Mouse (Mus musculus) hindbrain, embryonic 11.5 days (tissue): ENCODE measurements around the gene Olfr700. TPM values are rescaled to one million over a fixed set of nuclear protein-coding genes. Genes with fewer than 3 reads are reported as not detected.

Experiments used
- ATAC-seq: fragments of 200-750 bp; cut with Nextera tagmentation; 2 replicates; pipeline ENCODE4 v1.8.0; 2017; ENCODE audit warnings: mild to moderate bottlenecking, moderate TSS enrichment, moderate library complexity; ENCODE audit not compliant: low FRiP score
- DNase-seq: peaks from one replicate; pipeline ENCODE4 v3.0.0-alpha.2; 2015; ENCODE audit warnings: low spot score
- H3K27ac ChIP-seq: fragments of 300-500 bp; sonication (generic); 2 replicates; pipeline ENCODE4 v1.5.1; 2014; ENCODE audit warnings: mild to moderate bottlenecking, low read depth, low read length
- H3K27me3 ChIP-seq: fragments of 300-500 bp; sonication (generic); 2 replicates; pipeline ENCODE4 v1.6.1; 2014; ENCODE audit warnings: mild to moderate bottlenecking, low read length, moderate library complexity, mixed read lengths; ENCODE audit not compliant: control insufficient read depth, insufficient read depth
- H3K36me3 ChIP-seq: fragments of 300-500 bp; sonication (generic); 2 replicates; pipeline ENCODE4 v1.6.1; 2014; ENCODE audit warnings: mild to moderate bottlenecking, low read length, moderate library complexity, mixed read lengths; ENCODE audit not compliant: control insufficient read depth, insufficient read depth
- H3K4me1 ChIP-seq: fragments of 300-500 bp; sonication (generic); replicated peaks from 2 replicates; pipeline ENCODE4 v1.6.1; 2014; ENCODE audit warnings: low read length, mixed read lengths; ENCODE audit not compliant: control insufficient read depth, insufficient read depth
- H3K4me2 ChIP-seq: fragments of 300-500 bp; sonication (generic); replicated peaks from 2 replicates; pipeline ENCODE4 v1.6.1; 2014; ENCODE audit warnings: mild to moderate bottlenecking, low read depth, low read length
- H3K4me3 ChIP-seq: fragments of 300-500 bp; sonication (generic); 2 replicates; pipeline ENCODE4 v1.5.1; 2014; ENCODE audit warnings: low read depth, low read length
- H3K9ac ChIP-seq: fragments of 300-500 bp; sonication (generic); 2 replicates; pipeline ENCODE4 v1.6.1; 2014; ENCODE audit warnings: low read depth, low read length
- H3K9me3 ChIP-seq: fragments of 300-500 bp; sonication (generic); 2 replicates; pipeline ENCODE4 v1.6.1; 2016; ENCODE audit warnings: low read length; ENCODE audit not compliant: control insufficient read depth
- WGBS: fragments of 180-500 bp; shearing (Covaris S2); extraction: QIAGEN DNeasy Blood & Tissue Kit; methylation state at CpG from one replicate; pipeline ENCODE4 v1.1.7; 2014; 5-methylcytosine and 5-hydroxymethylcytosine counted together
- polyA plus RNA-seq: library from polyadenylated mRNA; unstranded; fragments of >200 nt; fragmentation: Nextera tagmentation; extraction: Ambion mirVana; gene quantifications from 2 replicates; pipeline ENCODE4 v1.2.1, GENCODE M21; 2014

Olfr700 gene
- polyA plus RNA-seq, 1 experiment from 2014 or later = not detected

GRCm38 (mm10) chr7:106758800-106759199, 49.8 kb downstream of the Olfr700 start:
- WGBS = 94% methylated on average over 2 of the region's 2 CpGs

More at GRCm38 (mm10) chr7:106758800-106759199, 49.8 kb downstream of the Olfr700 start:
- H3K9ac ChIP-seq = no peak overlapping the region
- no peaks in the 10 kb centered on the region for H3K9me3 ChIP-seq
- DNase-seq (no peak), ATAC-seq (no peak)
- no peaks in the 10 kb centered on the region for H3K4me1 ChIP-seq
- H3K4me3 ChIP-seq = no peak overlapping the region
- no peaks in the 10 kb centered on the region for H3K36me3 ChIP-seq
- H3K4me2 ChIP-seq = no peak overlapping the region
- H3K27me3 ChIP-seq = no peaks in the 10 kb centered on the region
- H3K27ac ChIP-seq = no peak overlapping the region

Other genes starting within 250 kb of the Olfr700 start
- gene Olfr693, start 128.2 kb downstream of the Olfr700 start, polyA plus RNA-seq = not detected in 2 replicates
- gene Olfr694, start 117.0 kb downstream of the Olfr700 start, polyA plus RNA-seq = not detected in 2 replicates
- not detected in 2 replicates for gene Olfr695, start 92.4 kb downstream of the Olfr700 start, polyA plus RNA-seq
- gene Olfr697, start 66.4 kb downstream of the Olfr700 start, polyA plus RNA-seq = not detected in 2 replicates
- not detected in 2 replicates for gene Olfr698, start 53.4 kb downstream of the Olfr700 start, polyA plus RNA-seq
- gene Olfr699, start 15.6 kb downstream of the Olfr700 start, polyA plus RNA-seq = not detected in 2 replicates
- gene Olfr701, start 5.3 kb upstream of the Olfr700 start, polyA plus RNA-seq = not detected in 2 replicates
- not detected in 2 replicates for gene Olfr702, start 25.1 kb upstream of the Olfr700 start, polyA plus RNA-seq
- not detected in 2 replicates for gene Olfr703, start 34.5 kb upstream of the Olfr700 start, polyA plus RNA-seq
- not detected in 2 replicates for gene Olfr704, start 54.4 kb upstream of the Olfr700 start, polyA plus RNA-seq
- not detected in 2 replicates for gene Olfr705, start 68.1 kb upstream of the Olfr700 start, polyA plus RNA-seq
- gene Olfr706, start 79.3 kb upstream of the Olfr700 start, polyA plus RNA-seq = not detected in 2 replicates
- not detected in 2 replicates for gene Olfr707, start 92.4 kb upstream of the Olfr700 start, polyA plus RNA-seq
- gene Olfr1532-ps1, start 99.2 kb upstream of the Olfr700 start, polyA plus RNA-seq = not detected in 2 replicates
- gene Olfr709-ps1, start 123.4 kb upstream of the Olfr700 start, polyA plus RNA-seq = not detected in 2 replicates
- gene Olfr710, start 139.5 kb upstream of the Olfr700 start, polyA plus RNA-seq = not detected in 2 replicates
- gene Olfr6, start 155.1 kb upstream of the Olfr700 start, polyA plus RNA-seq = not detected in 2 replicates
- not detected in 2 replicates for gene Olfr711, start 166.6 kb upstream of the Olfr700 start, polyA plus RNA-seq
- gene Olfr2, start 197.2 kb upstream of the Olfr700 start, polyA plus RNA-seq = not detected in 2 replicates
- gene Olfr713, start 222.3 kb upstream of the Olfr700 start, polyA plus RNA-seq = not detected in 2 replicates